Mouse (Mus musculus): ENCODE measurements at regions not wholly inside any gene's neighbourhood (a gene's known extent, or its start where the extent isn't known, plus 50 kb on each side); places are given as distances from the start of the nearest gene placed in this dataset.

GRCm38 (mm10) chr19:28137581-28137980 lies 126.6 kb upstream of the Rfx3 start:
- TF ChIP-seq BHLHE40 (IDR thresholded peaks at IDR 0.05; ENCODE audit: low read depth, low read length) (no peak), POLR2A (IDR thresholded peaks at IDR 0.05; ENCODE audit: low read depth, low read length) (no peak), CTCF (conservative IDR thresholded peaks at IDR 0.05 in 1 of 2, IDR thresholded peaks at IDR 0.05 in 1 of 2; ENCODE audit: low read depth in 2 of 2, low read length in 2 of 2) (no peak)

Measured in CH12.LX (cell line).